Mouse (Mus musculus): Measurements from ENCODE around the gene Tenm2.

DNA sequence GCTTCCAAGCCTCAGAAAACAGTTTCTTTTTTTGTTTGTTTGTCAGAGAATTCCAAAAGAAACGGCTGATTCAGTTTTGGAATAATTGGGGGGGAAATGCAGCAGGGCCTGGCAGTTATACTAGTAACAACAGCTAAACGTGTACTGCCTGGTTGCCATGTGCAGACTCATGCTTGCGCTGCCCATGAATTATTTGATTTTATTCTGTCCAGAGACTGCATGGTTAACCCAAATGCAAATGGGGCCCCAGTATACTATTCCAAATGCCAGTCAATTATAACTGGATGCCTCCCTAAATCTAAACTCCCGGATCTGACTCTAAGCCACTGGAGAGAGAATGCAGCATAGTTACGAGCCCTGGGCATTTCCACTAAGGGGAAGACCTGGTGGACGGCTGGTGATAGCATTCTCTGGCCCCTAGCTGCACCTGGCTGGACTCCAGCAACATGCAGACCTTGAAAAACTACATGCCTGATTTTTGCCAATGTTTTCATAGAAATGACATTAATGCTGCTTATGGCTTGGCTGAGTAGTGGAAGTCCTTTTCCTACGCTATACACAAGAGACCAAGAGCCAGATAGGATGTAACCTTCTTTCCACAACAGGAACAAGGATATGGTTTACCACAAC lies 1.4 kb upstream of the Tenm2 start:
- TF ChIP-seq CTCF (IDR thresholded peaks at IDR 0.05; ENCODE audit: control insufficient read depth, insufficient read depth, insufficient replicate concordance, low read depth, low read length): no peak
- no peak for TF ChIP-seq POLR2A (IDR thresholded peaks at IDR 0.05; ENCODE audit: control insufficient read depth, low read depth, low read length)

Measured in testis, adult 2 months (tissue).